Mouse (Mus musculus): ENCODE measurements around the gene Gga3.

The Gga3 gene

DNA sequence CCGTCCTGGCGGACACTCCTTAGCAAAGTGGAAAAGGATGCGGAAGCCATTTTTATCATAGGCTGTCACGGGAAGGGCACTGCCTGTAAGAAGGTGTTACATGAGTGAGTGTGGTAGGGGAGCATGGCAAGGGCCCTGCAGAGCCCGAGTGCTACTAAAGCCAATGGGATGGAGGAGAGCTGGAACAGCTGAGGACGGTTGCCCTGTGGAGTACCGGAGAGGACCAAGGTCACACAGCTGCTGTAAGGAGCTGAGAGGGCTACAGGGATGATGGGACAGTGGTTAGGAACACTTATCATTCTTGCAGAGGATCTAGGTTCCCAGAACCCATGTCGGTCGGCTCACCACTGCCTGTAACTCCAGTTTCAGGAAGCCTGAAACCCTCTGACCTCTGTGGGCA, 17.4 kb downstream of the Gga3 start:
- CTCF ChIA-PET: interaction anchor here in 1 of 4 experiments (1.5 kb wide), 1 partner anchor 9 kb away, joined by 5 read pairs; no protein-coding TSS in a partner anchor

DNA sequence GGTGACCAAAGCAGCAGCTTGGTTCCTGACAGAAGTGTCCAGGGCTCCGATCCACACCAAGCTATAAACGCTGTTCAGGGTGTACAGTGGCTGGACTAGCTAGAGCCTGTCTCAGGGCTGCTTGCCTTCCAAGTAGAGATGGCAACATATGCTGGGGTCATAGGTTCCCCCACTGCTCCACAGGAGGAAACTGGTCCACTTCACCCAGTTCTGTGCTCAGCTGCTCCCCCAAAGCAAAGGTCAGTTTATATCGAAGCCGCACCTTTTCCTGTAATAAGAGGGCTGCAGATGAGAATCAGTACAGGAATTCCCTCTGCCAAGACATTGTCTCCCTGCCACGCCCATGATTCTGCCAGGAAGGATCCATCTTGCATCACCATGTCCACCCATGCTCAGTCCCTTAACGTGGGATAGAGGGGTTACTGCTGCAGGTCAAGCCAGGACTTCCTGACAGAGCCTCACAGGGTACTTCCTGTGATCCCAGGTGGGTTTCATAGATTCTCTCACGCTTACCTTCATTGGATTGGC, 18.2 kb downstream of the Gga3 start:
- ChIA-PET CTCF (interaction anchor here in 2 of 4 experiments (0.5 to 1.5 kb wide), 2 partner anchors 9 to 43 kb away, joined by 3 to 5 read pairs; no protein-coding TSS in a partner anchor), POLR2A (interaction anchor here in 3 of 4 experiments (0.8 to 23.6 kb wide), 11 partner anchors 9 to 96 kb away, joined by 3 to 335 read pairs (median 6); partner anchors contain the start of genes Mif4gd (in 2 of the 3) and Nup85 (in 1 of the 3))

More for the DNA sequence above, 17.4 kb downstream of the Gga3 start:
- POLR2A ChIA-PET: interaction anchor here in 2 of 4 experiments (0.6 to 23.6 kb wide), 12 partner anchors 9 to 359 kb away, joined by 3 to 335 read pairs (median 6); partner anchors contain the start of genes Mif4gd (in 2 of the 2), Nup85 (in 1 of the 2) and Sumo2 (in 1 of the 2)

GRCm38 (mm10) chr11:115584376-115585073, 19.3 kb downstream of the Gga3 start:
- POLR2A ChIA-PET: interaction anchor here in 3 of 4 experiments (0.6 to 23.6 kb wide), 17 partner anchors 10 to 95 kb away, joined by 3 to 335 read pairs (median 6); partner anchors contain the start of genes Mif4gd (in 2 of the 3), Nup85 (in 2 of the 3), Jpt1 (in 1 of the 3) and Slc25a19 (in 1 of the 3)
- CTCF ChIA-PET: interaction anchor here in 1 of 4 experiments (0.6 kb wide), 1 partner anchor 46 kb away, joined by 4 read pairs; no protein-coding TSS in a partner anchor

DNA sequence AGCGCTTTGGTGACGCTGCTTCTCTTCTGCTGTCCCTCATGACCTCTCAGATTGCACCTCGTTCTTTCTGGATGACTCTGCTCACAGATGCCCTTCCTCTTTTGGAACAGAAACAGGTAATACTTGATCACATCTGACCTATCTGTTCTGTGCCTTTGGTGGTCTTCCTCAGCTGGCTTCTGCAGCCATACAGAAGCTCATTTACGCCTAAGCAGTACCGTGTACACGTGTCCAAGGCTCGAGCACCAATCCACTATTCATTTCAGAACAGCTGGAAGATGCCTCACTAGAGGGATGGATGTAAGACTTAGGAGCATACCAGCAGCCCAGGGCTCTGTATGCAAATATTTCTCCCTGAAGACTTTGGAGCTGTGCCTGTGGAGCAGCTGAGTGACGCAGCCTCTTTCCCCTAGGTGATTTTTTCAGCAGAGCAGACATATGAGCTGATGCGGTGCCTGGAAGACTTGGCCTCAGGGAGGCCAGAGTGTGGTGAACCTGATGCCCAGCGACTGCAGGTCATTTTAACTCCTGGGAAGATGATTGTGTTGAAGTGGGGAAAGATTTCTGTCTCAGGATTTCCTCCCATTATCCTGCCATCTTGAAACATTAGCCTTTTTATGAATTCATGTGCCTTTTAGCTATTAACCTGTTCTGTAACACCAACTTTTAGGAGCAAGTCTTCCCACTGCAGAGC, 20.8 kb downstream of the Gga3 start:
- CTCF ChIA-PET: no interaction called here
- POLR2A ChIA-PET: interaction anchor here in 3 of 4 experiments (0.6 to 23.6 kb wide), 19 partner anchors 8 to 442 kb away, joined by 3 to 335 read pairs (median 7); partner anchors contain the start of genes Mif4gd (in 3 of the 3), Nup85 (in 2 of the 3) and Jpt1 (in 1 of the 3)

DNA sequence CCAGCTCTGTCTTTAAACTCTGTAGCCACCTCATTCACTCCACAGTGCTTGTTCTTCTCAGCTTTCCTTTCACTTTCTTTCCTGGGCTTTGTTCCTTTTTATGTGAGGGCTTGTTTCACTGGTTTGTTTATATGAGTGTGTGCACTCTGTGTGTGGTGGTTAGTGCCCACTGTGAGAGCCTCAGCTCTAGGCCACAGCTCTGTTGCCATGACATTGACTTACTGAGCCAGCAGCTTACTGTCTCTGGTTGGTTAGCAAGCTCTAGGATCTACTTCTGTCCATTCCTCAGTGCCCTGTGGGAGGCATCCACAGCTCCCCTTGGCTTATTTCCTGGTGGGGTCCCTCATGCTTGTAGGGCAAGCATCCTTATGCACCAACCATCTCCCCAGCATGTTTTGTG, 24.8 kb downstream of the Gga3 start:
- CTCF ChIA-PET: interaction anchor here in 2 of 4 experiments (1.2 to 1.8 kb wide), 3 partner anchors 9 to 16 kb away, joined by 3 to 5 read pairs (median 4); no protein-coding TSS in a partner anchor
- POLR2A ChIA-PET: interaction anchor here (0.7 to 3.9 kb wide), 18 partner anchors 9 to 65 kb away, joined by 3 to 18 read pairs (median 6); partner anchors contain the start of genes Jpt1 (in 2 of the 4), Mif4gd (in 2 of the 4), Nup85 (in 1 of the 4) and Slc25a19 (in 1 of the 4)

GRCm38 (mm10) chr11:115564961-115565360, 38.9 kb downstream of the Gga3 start:
- POLR2A ChIA-PET: interaction anchor here in 3 of 4 experiments (0.7 to 4.1 kb wide), 29 partner anchors 8 to 459 kb away, joined by 3 to 28 read pairs (median 8); partner anchors contain the start of genes Jpt1 (in 2 of the 3), Sumo2 (in 2 of the 3), Cdr2l (in 1 of the 3) and Mif4gd (in 1 of the 3)

GRCm38 (mm10) chr11:115564064-115564809, 39.6 kb downstream of the Gga3 start, which contains the start of gene Nup85:
Gene Nup85 (plus strand): TSS chr11:115564434.
- CTCF ChIA-PET: interaction anchor here (0.6 to 1.7 kb wide), 30 partner anchors 9 to 930 kb away, joined by 3 to 8 read pairs (median 4); partner anchors contain the start of genes Mif4gd (in 2 of the 4), Caskin2 (in 1 of the 4), Nt5c (in 1 of the 4) and Prpsap1 (in 1 of the 4)
- POLR2A ChIA-PET: interaction anchor here (0.6 to 4.1 kb wide), 67 partner anchors 8 to 460 kb away, joined by 3 to 28 read pairs (median 4); partner anchors contain the start of genes Sumo2 (in 3 of the 4), Grb2 (in 2 of the 4), Jpt1 (in 2 of the 4) and Mif4gd (in 2 of the 4)

More at GRCm38 (mm10) chr11:115564961-115565360, 38.9 kb downstream of the Gga3 start:
- CTCF ChIA-PET: interaction anchor here (0.6 to 1.5 kb wide), 7 partner anchors 25 to 178 kb away, joined by 3 to 8 read pairs (median 4); no protein-coding TSS in a partner anchor

DNA sequence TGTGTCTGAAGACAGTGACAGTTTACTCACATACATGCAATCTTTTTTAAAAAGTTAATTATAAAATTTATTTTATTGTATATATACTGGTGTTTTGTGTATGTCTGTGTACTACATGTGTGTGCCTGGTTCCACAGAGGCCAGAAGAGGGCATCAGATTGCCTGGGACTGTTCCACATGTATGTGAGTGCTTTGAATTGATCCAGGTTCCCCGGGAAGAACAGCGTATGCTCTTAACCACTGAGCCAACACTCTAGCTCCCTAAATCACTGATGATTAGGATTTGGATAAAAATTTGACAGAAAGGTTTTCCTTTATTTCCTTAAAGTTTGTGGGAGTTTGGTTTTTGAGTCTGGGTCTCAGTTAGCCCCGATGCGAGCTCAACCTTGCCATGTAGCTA, 40.4 kb downstream of the Gga3 start:
- POLR2A ChIA-PET: interaction anchor here (0.6 to 4.1 kb wide), 58 partner anchors 8 to 461 kb away, joined by 3 to 28 read pairs (median 4); partner anchors contain the start of genes Sumo2 (in 3 of the 4), Grb2 (in 2 of the 4), Jpt1 (in 2 of the 4) and Mif4gd (in 2 of the 4)
- CTCF ChIA-PET: interaction anchor here in 3 of 4 experiments (0.6 to 1.7 kb wide), 24 partner anchors 8 to 930 kb away, joined by 3 to 8 read pairs (median 4); partner anchors contain the start of genes Mif4gd (in 2 of the 3), Caskin2 (in 1 of the 3) and Prpsap1 (in 1 of the 3)

DNA sequence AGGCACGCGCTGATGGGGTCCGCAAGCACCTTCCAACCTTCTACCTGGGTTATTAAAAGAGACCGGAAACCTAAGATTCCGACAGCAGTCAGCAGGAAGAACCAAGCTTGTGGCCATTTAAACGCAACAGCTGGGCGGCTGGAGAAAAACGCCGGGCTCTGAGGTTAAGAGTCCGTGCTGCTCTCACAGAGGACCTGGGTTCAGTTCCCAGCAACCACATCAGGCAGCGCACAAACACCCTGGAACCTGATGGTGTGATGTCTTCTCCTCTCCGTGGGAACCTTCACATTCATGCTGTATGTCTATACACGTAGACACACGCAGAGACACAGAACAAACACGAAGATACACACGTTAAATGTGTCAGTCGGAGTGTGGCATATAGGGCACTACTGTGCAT, 48.1 kb downstream of the Gga3 start:
- CTCF ChIA-PET: interaction anchor here in 1 of 4 experiments (1.6 to 1.9 kb wide), 2 partner anchors 8 to 167 kb away, joined by 3 to 7 read pairs; partner anchors contain the start of gene Nup85
- POLR2A ChIA-PET: interaction anchor here in 2 of 4 experiments (0.7 to 2.1 kb wide), 9 partner anchors 8 to 57 kb away, joined by 3 to 11 read pairs (median 4); partner anchors contain the start of genes Mif4gd (in 2 of the 2) and Jpt1 (in 1 of the 2)

GRCm38 (mm10) chr11:115552783-115553182, 51.1 kb downstream of the Gga3 start:
- POLR2A ChIA-PET: interaction anchor here in 2 of 4 experiments (0.7 to 1.5 kb wide), 7 partner anchors 11 to 162 kb away, joined by 3 to 8 read pairs (median 3); partner anchors contain the start of genes Jpt1 (in 1 of the 2) and Mif4gd (in 1 of the 2)
- CTCF ChIA-PET: interaction anchor here in 2 of 4 experiments (1.3 to 1.9 kb wide), 3 partner anchors 16 to 165 kb away, joined by 5 to 9 read pairs (median 6); no protein-coding TSS in a partner anchor

DNA sequence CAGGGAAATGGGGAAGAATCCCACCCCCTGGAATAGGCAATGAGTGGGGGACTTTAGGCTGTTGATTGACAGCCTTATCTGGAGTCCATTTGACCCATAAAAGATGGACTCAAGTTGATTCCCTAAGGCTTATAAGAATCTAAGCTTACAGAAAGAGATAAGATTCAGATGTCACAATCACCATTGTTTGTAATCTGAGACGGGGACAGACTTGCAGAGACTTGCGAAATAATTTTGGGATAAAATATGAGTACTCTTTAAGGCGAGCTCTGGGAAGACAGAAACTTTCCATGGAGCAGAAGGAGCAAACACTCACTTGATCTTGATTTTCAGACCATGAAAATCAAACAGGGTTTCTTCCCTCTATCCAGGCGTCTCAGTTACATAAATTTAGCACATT, 60.3 kb downstream of the Gga3 start:
- CTCF ChIA-PET: no interaction called here
- POLR2A ChIA-PET: interaction anchor here in 2 of 4 experiments (1.3 kb wide), 2 partner anchors 24 to 30 kb away, joined by 3 to 4 read pairs; partner anchors contain the start of gene Jpt1 (in 1 of the 2)

GRCm38 (mm10) chr11:115538045-115538444, 65.8 kb downstream of the Gga3 start:
- CTCF ChIA-PET: interaction anchor here (0.6 to 1.3 kb wide), 23 partner anchors 11 to 483 kb away, joined by 3 to 7 read pairs (median 4); partner anchors contain the start of genes Jpt1 (in 1 of the 4), Nt5c (in 1 of the 4), Nup85 (in 1 of the 4) and Ush1g (in 1 of the 4)
- POLR2A ChIA-PET: interaction anchor here in 3 of 4 experiments (0.7 to 4.7 kb wide), 17 partner anchors 10 to 237 kb away, joined by 3 to 100 read pairs (median 4); partner anchors contain the start of genes Jpt1 (in 3 of the 3) and Nup85 (in 1 of the 3)

- ChIA-PET CTCF (interaction anchor here (0.6 to 1.7 kb wide), 25 partner anchors 8 to 358 kb away, joined by 3 to 12 read pairs (median 3); partner anchors contain the start of genes Nt5c (in 2 of the 4), Cdr2l (in 1 of the 4), Jpt1 (in 1 of the 4) and Mif4gd (in 1 of the 4)), POLR2A (interaction anchor here (0.6 to 4.7 kb wide), 84 partner anchors 8 to 487 kb away, joined by 3 to 100 read pairs (median 4); partner anchors contain the start of genes Jpt1 (in 4 of the 4), Mif4gd (in 3 of the 4), Nup85 (in 3 of the 4) and Grb2 (in 2 of the 4))
Measured at GRCm38 (mm10) chr11:115536856-115537568, 66.8 kb downstream of the Gga3 start.

GRCm38 (mm10) chr11:115536038-115536681, 67.7 kb downstream of the Gga3 start, which contains the start of gene Sumo2:
Gene Sumo2 (minus strand): TSS chr11:115536276.
- ChIA-PET CTCF (interaction anchor here (0.7 to 1.7 kb wide), 17 partner anchors 8 to 275 kb away, joined by 3 to 12 read pairs (median 3); partner anchors contain the start of genes Nt5c (in 2 of the 4), Cdr2l (in 1 of the 4), Jpt1 (in 1 of the 4) and Mif4gd (in 1 of the 4)), POLR2A (interaction anchor here (0.6 to 4.7 kb wide), 81 partner anchors 9 to 488 kb away, joined by 3 to 100 read pairs (median 4); partner anchors contain the start of genes Jpt1 (in 3 of the 4), Mif4gd (in 3 of the 4), Nup85 (in 3 of the 4) and Nt5c (in 2 of the 4))

All from embryonic stem cell, embryonic (primary cell).